Mouse (Mus musculus): ENCODE measurements at regions not wholly inside any gene's neighbourhood (a gene's known extent, or its start where the extent isn't known, plus 50 kb on each side); places are given as distances from the start of the nearest gene placed in this dataset.

GRCm38 (mm10) chr2:147927792-147928670 lies 118.7 kb downstream of the Foxa2 start:
- peak; percentile 3 to 18 for DNase-seq (ENCODE audit: low spot score in 2 of 2)

- DNase-seq (ENCODE audit: low spot score in 2 of 2), result no peak
Measured at GRCm38 (mm10) chr2:147926861-147927260, 119.9 kb downstream of the Foxa2 start.

GRCm38 (mm10) chr2:147907341-147907740 lies 139.4 kb downstream of the Foxa2 start:
- no peak for DNase-seq (ENCODE audit: low spot score in 2 of 2)

- DNase-seq (ENCODE audit: low spot score in 2 of 2), result no peak
Measured at GRCm38 (mm10) chr2:147905759-147906740, 140.7 kb downstream of the Foxa2 start.

- DNase-seq (ENCODE audit: low spot score in 2 of 2), result no peak
Measured at GRCm38 (mm10) chr2:147905118-147905517, 141.7 kb downstream of the Foxa2 start.

GRCm38 (mm10) chr2:147899236-147899635 lies 147.5 kb downstream of the Foxa2 start:
- no peak for DNase-seq (ENCODE audit: low spot score in 2 of 2)

GRCm38 (mm10) chr2:147895691-147896090 lies 151.1 kb downstream of the Foxa2 start:
- DNase-seq (ENCODE audit: low spot score in 2 of 2), result peak; percentile 14 to 30

GRCm38 (mm10) chr2:147894213-147894612 lies 152.6 kb downstream of the Foxa2 start:
- no peak for DNase-seq (ENCODE audit: low spot score in 2 of 2)

GRCm38 (mm10) chr2:147886191-147886590 lies 160.6 kb downstream of the Foxa2 start:
- DNase-seq (ENCODE audit: low spot score in 2 of 2), result no peak

- DNase-seq (ENCODE audit: low spot score in 2 of 2), result no peak
Measured at GRCm38 (mm10) chr2:147877907-147878306, 168.9 kb downstream of the Foxa2 start.

- no peak for DNase-seq (ENCODE audit: low spot score in 2 of 2)
Measured at GRCm38 (mm10) chr2:147877543-147877904, 169.2 kb downstream of the Foxa2 start.

GRCm38 (mm10) chr2:147876708-147877542 lies 169.8 kb downstream of the Foxa2 start:
- peak; percentile 3 to 16 for DNase-seq (ENCODE audit: low spot score in 2 of 2)

GRCm38 (mm10) chr2:147872972-147873371 lies 173.8 kb downstream of the Foxa2 start:
- DNase-seq (ENCODE audit: low spot score in 2 of 2), result no peak

- DNase-seq (ENCODE audit: low spot score in 2 of 2), result no peak
Measured at GRCm38 (mm10) chr2:147851186-147851802, 195.5 kb downstream of the Foxa2 start.

- peak; percentile 18 to 21 for DNase-seq (ENCODE audit: low spot score in 2 of 2)
Measured at GRCm38 (mm10) chr2:147846968-147847749, 199.6 kb downstream of the Foxa2 start.

GRCm38 (mm10) chr2:147845256-147845655 lies 201.5 kb downstream of the Foxa2 start:
- peak; percentile 15 to 16 for DNase-seq (ENCODE audit: low spot score in 2 of 2)

GRCm38 (mm10) chr2:147840936-147841335 lies 205.8 kb downstream of the Foxa2 start:
- DNase-seq (ENCODE audit: low spot score in 2 of 2), result no peak

GRCm38 (mm10) chr2:147838613-147839012 lies 208.2 kb downstream of the Foxa2 start:
- no peak for DNase-seq (ENCODE audit: low spot score in 2 of 2)

- no peak for DNase-seq (ENCODE audit: low spot score in 2 of 2)
Measured at GRCm38 (mm10) chr2:147830551-147830950, 216.2 kb downstream of the Foxa2 start.

GRCm38 (mm10) chr2:147816951-147817350 lies 229.8 kb downstream of the Foxa2 start:
- no peak for DNase-seq (ENCODE audit: low spot score in 2 of 2)
